Mouse (Mus musculus): ENCODE measurements around the gene Prr12. TPM values are rescaled to one million over a fixed set of nuclear protein-coding genes. Genes with fewer than 3 reads are reported as not detected.
A peak's percentile ranks its signal among the peaks of the same experiment; 100 is the strongest.

Gene Prr12
- total RNA-seq, 2 experiments from 2014 or later: 67.3 to 67.9 TPM

DNA sequence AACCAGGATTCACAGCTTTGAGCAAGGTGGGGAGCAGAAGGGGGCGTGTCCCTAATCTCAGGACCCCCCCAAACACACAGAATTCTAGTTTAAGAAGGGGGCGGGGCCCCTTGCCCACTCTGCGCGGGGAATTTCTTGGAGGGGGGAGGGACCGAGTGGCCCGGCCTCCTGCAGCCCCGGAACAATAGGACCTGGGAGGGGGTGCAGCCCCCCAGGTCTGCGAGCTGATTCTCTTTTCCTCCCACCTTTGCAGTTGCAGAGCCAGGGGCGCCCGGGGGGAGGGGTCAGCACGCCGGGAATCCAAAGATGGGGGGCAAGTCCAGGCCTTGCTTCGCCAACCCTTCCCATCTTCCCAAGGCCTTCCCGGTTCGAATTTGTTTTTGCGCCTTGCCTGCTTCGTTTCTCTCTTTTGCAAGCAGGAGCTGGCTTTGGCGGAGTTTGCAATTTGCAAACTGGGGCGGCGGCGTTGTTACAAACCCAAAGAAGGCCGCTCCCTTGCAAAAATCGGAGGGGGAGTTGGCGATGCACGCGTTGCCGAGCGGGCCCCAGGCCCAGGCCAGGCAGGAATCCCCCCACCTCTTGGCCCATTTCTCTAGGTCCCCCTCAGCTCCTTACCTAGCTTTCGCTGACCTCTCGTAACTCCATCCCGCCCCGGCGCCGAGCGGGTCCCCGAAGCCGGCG, 360 bp downstream of the Prr12 start:
- peak; percentile 51 to 60 for DNase-seq (ENCODE audit: low spot score in 2 of 2)

- no peak for DNase-seq (ENCODE audit: low spot score in 2 of 2)
Measured at GRCm38 (mm10) chr7:45051601-45051974, 1.1 kb downstream of the Prr12 start.

DNA sequence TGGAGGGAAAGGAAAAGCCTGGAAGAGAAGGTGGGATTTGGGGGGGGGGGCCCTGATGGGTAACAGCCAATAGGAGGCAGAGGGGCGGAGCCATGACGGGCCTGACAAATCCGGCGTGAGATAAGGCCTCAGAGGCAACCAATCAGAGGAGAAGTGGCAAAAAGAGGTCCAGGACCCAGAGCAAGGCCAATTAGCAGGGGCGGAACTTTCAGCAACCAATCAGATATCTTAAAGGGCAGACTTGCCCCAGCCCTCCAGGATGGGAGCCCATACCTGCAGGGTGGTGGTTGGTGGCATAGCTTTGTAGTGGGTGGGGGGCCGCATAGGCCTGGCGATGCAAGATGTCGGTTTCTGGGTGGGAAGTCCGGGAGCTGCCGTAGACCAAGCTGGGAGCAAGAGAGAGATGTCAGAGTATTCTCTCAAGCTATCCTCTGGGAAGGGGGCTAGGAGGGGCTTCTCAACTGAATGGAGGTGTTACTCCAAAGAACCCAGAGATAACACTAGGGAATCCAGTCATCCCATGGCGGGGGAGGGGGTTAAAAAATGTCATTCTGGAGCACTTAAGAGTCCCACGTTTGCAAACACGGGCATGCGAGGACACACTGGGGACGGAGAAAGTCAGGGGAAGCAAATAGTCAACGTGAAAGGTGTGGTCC, 1.6 kb downstream of the Prr12 start:
- peak; percentile 60 to 87 for DNase-seq (ENCODE audit: low spot score in 2 of 2)

- no peak for DNase-seq (ENCODE audit: low spot score in 2 of 2)
Measured at GRCm38 (mm10) chr7:45048923-45049657, 3.6 kb downstream of the Prr12 start.

- no peak for DNase-seq (ENCODE audit: low spot score in 2 of 2)
Measured at GRCm38 (mm10) chr7:45048001-45048890, 4.4 kb downstream of the Prr12 start.

GRCm38 (mm10) chr7:45047491-45047890, 5.2 kb downstream of the Prr12 start:
- no peak for DNase-seq (ENCODE audit: low spot score in 2 of 2)

DNA sequence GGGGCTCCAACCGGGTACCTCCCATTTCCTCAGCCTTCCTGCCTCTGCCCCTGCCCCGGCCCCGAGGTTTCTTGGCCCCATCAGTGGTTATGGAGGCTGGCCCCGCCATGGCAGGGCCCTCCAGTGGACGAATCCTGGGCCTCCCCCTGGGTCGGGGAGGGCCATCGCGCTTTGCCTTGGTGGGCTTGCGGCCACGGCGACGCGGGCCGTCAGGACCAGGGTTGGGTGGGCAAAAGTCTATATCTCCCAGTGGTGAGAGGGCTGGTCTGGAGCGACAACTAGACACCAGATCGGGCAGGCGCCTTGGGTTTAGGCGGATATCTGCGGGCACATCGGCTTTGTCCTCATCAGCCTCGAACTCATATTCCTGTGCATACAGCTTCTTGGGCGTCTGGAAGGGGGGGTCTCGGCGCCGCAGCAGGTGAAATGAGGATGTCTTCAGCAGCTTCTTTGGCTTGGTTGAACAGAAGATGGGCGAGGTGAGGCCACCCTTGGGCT, 5.8 kb downstream of the Prr12 start:
- DNase-seq (ENCODE audit: low spot score in 2 of 2): no peak

GRCm38 (mm10) chr7:45045741-45046140, 6.9 kb downstream of the Prr12 start:
- DNase-seq (ENCODE audit: low spot score in 2 of 2): no peak

GRCm38 (mm10) chr7:45043307-45043706, 9.4 kb downstream of the Prr12 start:
- DNase-seq (ENCODE audit: low spot score in 2 of 2): no peak

GRCm38 (mm10) chr7:45040851-45041250, 11.8 kb downstream of the Prr12 start:
- DNase-seq (ENCODE audit: low spot score in 2 of 2): no peak

DNA sequence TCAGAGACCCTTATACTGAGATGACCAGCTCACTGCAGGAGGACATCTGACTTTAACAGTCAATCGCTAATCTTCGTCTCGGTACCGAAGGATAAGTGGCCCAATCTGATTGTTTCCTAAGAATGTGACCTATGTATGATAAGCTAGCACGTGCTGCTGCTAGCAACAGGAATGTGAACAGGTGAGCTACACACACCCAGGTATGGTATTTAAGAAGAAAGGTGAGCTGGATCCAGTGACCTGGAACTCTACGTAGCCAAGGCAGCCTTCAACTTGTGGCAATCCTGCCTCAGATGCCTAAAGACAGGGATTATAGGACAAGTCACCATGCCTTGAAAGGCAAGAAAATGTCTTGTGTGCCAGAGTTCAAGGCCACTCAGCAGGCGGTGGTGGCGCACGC, 14.3 kb downstream of the Prr12 start:
- DNase-seq (ENCODE audit: low spot score in 2 of 2): no peak

GRCm38 (mm10) chr7:45037720-45038361, 14.8 kb downstream of the Prr12 start:
- DNase-seq (ENCODE audit: low spot score in 2 of 2): no peak

- DNase-seq (ENCODE audit: low spot score in 2 of 2): no peak
Measured at GRCm38 (mm10) chr7:45036702-45037101, 16.0 kb downstream of the Prr12 start.

DNA sequence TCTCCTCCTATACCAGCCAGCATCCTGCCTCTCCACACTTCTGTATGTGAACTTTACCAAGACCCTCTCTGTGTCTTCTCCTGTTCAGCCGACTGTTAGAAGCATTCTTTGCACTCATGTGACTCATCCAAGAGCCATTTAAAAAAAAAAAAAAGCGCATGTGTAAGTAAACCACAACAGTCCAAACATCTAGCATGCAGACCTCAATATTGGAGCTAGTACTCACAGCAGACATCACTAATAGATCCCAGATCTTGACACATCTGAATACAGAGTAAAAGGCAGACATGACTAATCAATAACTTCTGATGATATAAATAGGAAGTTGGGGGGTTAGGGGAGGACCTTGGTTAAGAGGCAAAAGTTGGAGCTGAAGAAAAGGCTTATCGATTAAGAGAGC, 17.1 kb downstream of the Prr12 start:
- no peak for DNase-seq (ENCODE audit: low spot score in 2 of 2)

GRCm38 (mm10) chr7:45033722-45034359, 18.8 kb downstream of the Prr12 start:
- no peak for DNase-seq (ENCODE audit: low spot score in 2 of 2)

DNA sequence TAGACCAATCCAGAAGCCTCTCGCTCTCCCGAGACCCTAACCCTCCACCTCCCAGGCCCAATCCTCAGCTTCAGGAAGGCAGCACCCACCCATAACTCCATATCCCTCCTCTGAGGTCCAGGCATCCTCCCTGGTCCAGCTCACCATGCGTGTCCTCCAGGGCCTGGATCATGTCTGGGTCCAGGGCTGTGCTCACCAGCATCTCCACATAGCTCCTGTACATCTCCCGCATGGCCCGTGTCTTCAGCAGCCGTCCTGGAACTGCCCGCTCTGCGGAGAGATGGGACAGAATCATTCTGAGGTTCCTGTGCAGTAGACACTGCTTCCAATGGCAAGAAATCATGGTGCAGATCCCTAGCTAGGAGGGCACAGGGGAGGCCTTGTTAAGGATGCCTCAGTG, 21.8 kb downstream of the Prr12 start:
- no peak for DNase-seq (ENCODE audit: low spot score in 2 of 2)

- no peak for DNase-seq (ENCODE audit: low spot score in 2 of 2)
Measured at GRCm38 (mm10) chr7:45029995-45030394, 22.7 kb downstream of the Prr12 start.

GRCm38 (mm10) chr7:45028351-45028750, 24.3 kb downstream of the Prr12 start:
- DNase-seq (ENCODE audit: low spot score in 2 of 2): no peak

DNA sequence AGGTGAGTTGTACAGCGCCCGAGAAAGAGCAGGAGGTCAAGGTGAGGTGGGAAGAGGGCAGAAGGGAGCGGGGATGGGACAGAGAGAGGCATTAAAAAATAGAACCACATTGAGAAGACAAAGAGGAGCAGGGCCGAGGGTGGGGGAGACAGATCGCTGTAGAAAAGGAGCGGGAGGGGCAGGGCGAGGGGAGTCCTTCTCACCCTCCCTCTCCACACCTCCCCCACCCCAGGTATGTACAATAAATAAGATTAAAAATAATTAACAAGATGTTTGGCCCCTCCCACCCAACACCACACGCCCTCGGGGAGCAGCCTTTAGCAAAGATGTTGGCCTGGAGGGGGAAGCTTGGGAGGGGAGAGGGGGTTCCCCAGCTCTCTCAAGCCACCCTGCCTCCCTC, 24.9 kb downstream of the Prr12 start:
- DNase-seq (ENCODE audit: low spot score in 2 of 2): no peak

GRCm38 (mm10) chr7:45026256-45026655, 26.4 kb downstream of the Prr12 start:
- no peak for DNase-seq (ENCODE audit: low spot score in 2 of 2)

Data from layer of hippocampus, postnatal 14 days (tissue).